Mouse (Mus musculus) stomach, embryonic 15.5 days (tissue): ENCODE results near the gene Hspa1b. TPM values are rescaled to one million over a fixed set of nuclear protein-coding genes. Genes with fewer than 3 reads are reported as not detected.

Experiments
- ATAC-seq: fragments of 200-750 bp; cut with Nextera tagmentation; 2 replicates; pipeline ENCODE4 v1.8.0; 2017; ENCODE audit warnings: low read depth, moderate number of reproducible peaks, moderate TSS enrichment; ENCODE audit not compliant: insufficient read depth, low FRiP score
- H3K27ac ChIP-seq: fragments of 300-500 bp; sonication (generic); 2 replicates; pipeline ENCODE4 v1.5.1; 2015; ENCODE audit warnings: mild to moderate bottlenecking, inconsistent platforms
- H3K27me3 ChIP-seq: fragments of 300-500 bp; sonication (generic); replicated peaks from 2 replicates; pipeline ENCODE4 v1.6.1; 2015; ENCODE audit warnings: inconsistent platforms
- H3K36me3 ChIP-seq: fragments of 300-500 bp; sonication (generic); 2 replicates; pipeline ENCODE4 v1.6.1; 2015; ENCODE audit warnings: inconsistent platforms
- H3K4me1 ChIP-seq: fragments of 300-500 bp; sonication (generic); 2 replicates; pipeline ENCODE4 v1.6.1; 2015; ENCODE audit warnings: inconsistent platforms
- H3K4me2 ChIP-seq: fragments of 300-500 bp; sonication (generic); 2 replicates; pipeline ENCODE4 v1.6.1; 2015; ENCODE audit warnings: mild to moderate bottlenecking, inconsistent platforms
- H3K4me3 ChIP-seq: fragments of 300-500 bp; sonication (generic); replicated peaks from 2 replicates; pipeline ENCODE4 v1.5.1; 2015; ENCODE audit warnings: inconsistent platforms
- H3K9ac ChIP-seq: fragments of 300-500 bp; sonication (generic); 2 replicates; pipeline ENCODE4 v1.6.1; 2015; ENCODE audit warnings: inconsistent platforms
- H3K9me3 ChIP-seq: fragments of 300-500 bp; sonication (generic); 2 replicates; pipeline ENCODE4 v1.6.1; 2016; ENCODE audit warnings: inconsistent platforms
- WGBS: fragments of 180-500 bp; shearing (Covaris S2); methylation state at CpG from one replicate; pipeline ENCODE4 v1.1.7; 2015; 5-methylcytosine and 5-hydroxymethylcytosine counted together
- polyA plus RNA-seq: library from polyadenylated mRNA; unstranded; fragments of >200 nt; fragmentation: Nextera tagmentation; extraction: Ambion mirVana; gene quantifications from 2 replicates; pipeline ENCODE4 v1.2.1, GENCODE M21; 2015

The Hspa1b gene
- polyA plus RNA-seq, 1 experiment from 2014 or later, result 0.90 TPM

DNA sequence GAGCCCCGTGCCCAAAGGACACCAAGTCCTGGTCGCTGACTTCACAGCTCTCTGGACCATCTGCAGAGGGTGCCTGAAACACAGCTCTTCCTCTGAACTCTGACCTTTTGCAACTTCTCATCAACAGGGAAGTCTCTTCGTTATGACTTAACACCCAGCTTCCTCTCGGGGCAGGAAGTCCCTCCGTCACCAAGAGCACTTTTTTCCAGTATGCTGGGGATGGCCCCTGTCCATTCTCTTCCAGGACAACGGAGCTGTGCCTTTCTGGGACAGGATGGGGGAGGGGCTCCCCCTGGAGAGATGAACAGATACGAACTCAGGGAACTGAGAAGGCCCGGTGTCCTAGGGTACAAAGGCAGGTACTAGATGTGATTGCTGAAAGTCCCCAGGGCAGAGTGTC, 24.2 kb downstream of the Hspa1b start:
- H3K27ac ChIP-seq, result no peak overlapping the region
- H3K4me2 ChIP-seq, result no peak overlapping the region
- 46% methylated on average over 8 of the region's 8 CpGs for WGBS
- H3K36me3 ChIP-seq, result no peaks in the 10 kb centered on the region
- no peak for ATAC-seq
- H3K4me1 ChIP-seq, result peaks cover 10% of the 10 kb centered on the region
- H3K4me3 ChIP-seq, result no peak overlapping the region
- H3K9me3 ChIP-seq, result no peaks in the 10 kb centered on the region
- H3K9ac ChIP-seq, result no peak overlapping the region; the same call in 1 of the 2 replicates
- no peaks in the 10 kb centered on the region for H3K27me3 ChIP-seq

- Histone ChIP-seq H3K4me2 (no peak overlapping the region), H3K9me3 (no peaks in the 10 kb centered on the region), H3K4me1 (peaks cover 10% of the 10 kb centered on the region), H3K36me3 (no peaks in the 10 kb centered on the region), H3K9ac (no peak overlapping the region), H3K4me3 (no peak overlapping the region), H3K27me3 (no peaks in the 10 kb centered on the region), H3K27ac (no peak overlapping the region)
- WGBS, result 71% methylated on average over 24 of the region's 24 CpGs
- ATAC-seq, result no peak
Observed at GRCm38 (mm10) chr17:34934031-34934430, 25.0 kb downstream of the Hspa1b start.

GRCm38 (mm10) chr17:34932287-34932686, 26.8 kb downstream of the Hspa1b start:
- Histone ChIP-seq H3K4me3 (peak overlapping the region; percentile 82), H3K27ac (no peak overlapping the region), H3K27me3 (no peaks in the 10 kb centered on the region), H3K4me2 (peak overlapping the region; percentile 94), H3K4me1 (peaks cover 10% of the 10 kb centered on the region), H3K36me3 (no peaks in the 10 kb centered on the region), H3K9me3 (no peaks in the 10 kb centered on the region), H3K9ac (peak overlapping the region; percentile 58; the same call in 1 of the 2 replicates)
- ATAC-seq, result no peak
- WGBS, result 74% methylated on average over 8 of the region's 8 CpGs

DNA sequence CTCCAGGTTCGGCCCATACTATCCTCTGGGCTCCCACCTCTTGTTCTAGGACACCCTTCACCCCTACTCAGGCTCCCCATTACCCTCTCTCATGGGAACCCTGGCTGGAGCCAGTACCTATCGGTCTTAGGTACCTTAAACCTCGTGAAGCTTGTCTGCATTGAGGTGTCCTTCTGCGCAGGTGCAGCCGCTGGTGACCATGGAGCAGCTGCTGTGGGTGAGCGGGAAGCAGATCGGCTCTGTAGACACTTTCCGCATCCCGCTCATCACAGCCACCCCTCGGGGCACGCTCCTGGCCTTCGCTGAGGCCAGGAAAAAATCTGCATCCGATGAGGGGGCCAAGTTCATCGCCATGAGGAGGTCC, 27.3 kb downstream of the Hspa1b start:
- 15% methylated on average over 14 of the region's 14 CpGs for WGBS
- H3K9ac ChIP-seq, result peak overlapping the region; percentile 58
- H3K36me3 ChIP-seq, result no peaks in the 10 kb centered on the region
- peaks cover 10% of the 10 kb centered on the region for H3K4me1 ChIP-seq
- no peaks in the 10 kb centered on the region for H3K27me3 ChIP-seq
- ATAC-seq, result 0 out of 2 replicates have a peak, but pooled peaks have one; percentile 3
- no peaks in the 10 kb centered on the region for H3K9me3 ChIP-seq
- peak overlapping the region; percentile 82 for H3K4me3 ChIP-seq
- peak overlapping the region; percentile 94 for H3K4me2 ChIP-seq
- 0 out of 2 replicates have a peak overlapping the region, but pooled peaks have one; percentile 48 for H3K27ac ChIP-seq

GRCm38 (mm10) chr17:34931061-34931734, 27.8 kb downstream of the Hspa1b start, which contains the start of gene Neu1:
TSS of gene Neu1 (plus strand) at chr17:34931253.
- Histone ChIP-seq H3K27me3 (no peaks in the 10 kb centered on the region), H3K36me3 (no peaks in the 10 kb centered on the region), H3K9ac (peak within 1 kb of the TSS; percentile 58), H3K27ac (0 out of 2 replicates have a peak within 1 kb of the TSS, but pooled peaks have one; percentile 48), H3K4me1 (peaks cover 10% of the 10 kb centered on the region), H3K9me3 (no peaks in the 10 kb centered on the region), H3K4me2 (peak within 1 kb of the TSS; percentile 94), H3K4me3 (peak within 1 kb of the TSS; percentile 82)
- 0% methylated on average over 38 of the region's 38 CpGs for WGBS
- peak; percentile 96 for ATAC-seq

DNA sequence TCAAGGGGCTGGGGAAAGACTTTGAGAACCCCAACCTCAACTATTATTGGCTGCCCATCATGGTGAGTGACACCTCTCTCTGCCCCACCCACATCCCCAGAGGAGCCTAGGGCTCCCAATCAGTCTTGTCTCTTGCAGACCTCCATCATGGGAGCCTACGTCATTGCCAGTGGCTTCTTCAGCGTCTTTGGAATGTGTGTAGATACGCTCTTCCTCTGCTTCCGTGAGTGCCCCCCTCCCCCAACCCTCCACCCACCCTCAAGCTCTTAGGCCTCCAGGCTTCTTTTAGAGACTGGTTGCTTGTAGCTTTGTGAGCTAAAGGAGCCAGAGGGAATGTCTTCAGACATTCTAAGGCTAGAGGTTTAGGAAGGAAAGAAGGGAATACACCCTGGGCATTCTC, 30.2 kb downstream of the Hspa1b start:
- Histone ChIP-seq H3K27me3 (no peaks in the 10 kb centered on the region), H3K4me1 (peaks cover 10% of the 10 kb centered on the region), H3K27ac (no peak overlapping the region), H3K9me3 (no peaks in the 10 kb centered on the region), H3K4me2 (no peak overlapping the region), H3K9ac (no peak overlapping the region), H3K36me3 (no peaks in the 10 kb centered on the region), H3K4me3 (no peak overlapping the region)
- 52% methylated on average over 4 of the region's 4 CpGs for WGBS
- ATAC-seq, result no peak

- no peaks in the 10 kb centered on the region for H3K9me3 ChIP-seq
- no peak for ATAC-seq
Observed at GRCm38 (mm10) chr17:34927306-34928019, 31.6 kb downstream of the Hspa1b start.

DNA sequence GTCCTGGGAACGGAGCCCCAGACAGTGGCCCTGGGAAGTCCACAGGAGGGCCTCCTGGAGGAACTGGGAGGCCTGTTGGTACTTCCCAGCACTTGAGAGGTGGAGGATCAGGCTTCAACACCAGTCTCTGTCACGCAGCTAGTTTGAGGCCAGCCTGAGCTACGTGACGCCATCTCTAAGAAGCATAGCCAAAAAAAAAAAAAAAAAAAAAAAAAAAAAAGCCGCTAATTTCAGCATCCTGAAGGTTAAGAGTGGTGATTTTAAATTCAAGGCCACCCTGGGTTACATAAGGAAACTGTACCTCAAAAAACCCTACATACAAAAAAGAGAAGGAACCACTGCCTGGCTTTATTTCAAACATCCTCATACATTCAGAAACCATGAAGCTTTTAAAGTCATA, 34.8 kb downstream of the Hspa1b start:
- WGBS, result 66% methylated on average over 5 of the region's 5 CpGs
- Histone ChIP-seq H3K9me3 (no peaks in the 10 kb centered on the region), H3K27ac (no peak overlapping the region), H3K4me2 (no peak overlapping the region), H3K27me3 (no peaks in the 10 kb centered on the region), H3K4me3 (no peak overlapping the region), H3K9ac (no peak overlapping the region), H3K36me3 (no peaks in the 10 kb centered on the region), H3K4me1 (no peaks in the 10 kb centered on the region)
- no peak for ATAC-seq

More at GRCm38 (mm10) chr17:34927306-34928019, 31.6 kb downstream of the Hspa1b start:
- Histone ChIP-seq H3K36me3 (no peaks in the 10 kb centered on the region), H3K9ac (no peak overlapping the region), H3K27me3 (no peaks in the 10 kb centered on the region), H3K4me1 (peaks cover 10% of the 10 kb centered on the region), H3K27ac (no peak overlapping the region), H3K4me3 (no peak overlapping the region), H3K4me2 (no peak overlapping the region)
- WGBS, result 83% methylated on average over 18 of the region's 18 CpGs

GRCm38 (mm10) chr17:34922939-34923338, 36.1 kb downstream of the Hspa1b start:
- no peaks in the 10 kb centered on the region for H3K9me3 ChIP-seq
- H3K4me3 ChIP-seq, result no peak overlapping the region
- H3K9ac ChIP-seq, result no peak overlapping the region
- no peaks in the 10 kb centered on the region for H3K27me3 ChIP-seq
- 48% methylated on average over 6 of the region's 6 CpGs for WGBS
- no peaks in the 10 kb centered on the region for H3K4me1 ChIP-seq
- no peak overlapping the region for H3K27ac ChIP-seq
- ATAC-seq, result no peak
- no peaks in the 10 kb centered on the region for H3K36me3 ChIP-seq
- H3K4me2 ChIP-seq, result no peak overlapping the region

- Histone ChIP-seq H3K4me1 (no peaks in the 10 kb centered on the region; the same call in 1 of the 2 replicates), H3K36me3 (peaks cover 15% of the 10 kb centered on the region), H3K4me3 (no peak overlapping the region), H3K27ac (no peak overlapping the region), H3K9ac (no peak overlapping the region), H3K27me3 (no peaks in the 10 kb centered on the region), H3K4me2 (no peak overlapping the region), H3K9me3 (no peaks in the 10 kb centered on the region)
- WGBS, result 74% methylated on average over 9 of the region's 9 CpGs
- no peak for ATAC-seq
Observed at GRCm38 (mm10) chr17:34917188-34917587, 41.9 kb downstream of the Hspa1b start.

- no peak overlapping the region for H3K9ac ChIP-seq
- H3K27me3 ChIP-seq, result no peaks in the 10 kb centered on the region
- ATAC-seq, result no peak
- 83% methylated on average over 5 of the region's 5 CpGs for WGBS
- no peak overlapping the region for H3K27ac ChIP-seq
- H3K9me3 ChIP-seq, result no peaks in the 10 kb centered on the region
- no peaks in the 10 kb centered on the region; the same call in 1 of the 2 replicates for H3K4me1 ChIP-seq
- no peak overlapping the region for H3K4me2 ChIP-seq
- no peak overlapping the region for H3K4me3 ChIP-seq
- peaks cover 23% of the 10 kb centered on the region for H3K36me3 ChIP-seq
Observed at GRCm38 (mm10) chr17:34916316-34916715, 42.7 kb downstream of the Hspa1b start.

DNA sequence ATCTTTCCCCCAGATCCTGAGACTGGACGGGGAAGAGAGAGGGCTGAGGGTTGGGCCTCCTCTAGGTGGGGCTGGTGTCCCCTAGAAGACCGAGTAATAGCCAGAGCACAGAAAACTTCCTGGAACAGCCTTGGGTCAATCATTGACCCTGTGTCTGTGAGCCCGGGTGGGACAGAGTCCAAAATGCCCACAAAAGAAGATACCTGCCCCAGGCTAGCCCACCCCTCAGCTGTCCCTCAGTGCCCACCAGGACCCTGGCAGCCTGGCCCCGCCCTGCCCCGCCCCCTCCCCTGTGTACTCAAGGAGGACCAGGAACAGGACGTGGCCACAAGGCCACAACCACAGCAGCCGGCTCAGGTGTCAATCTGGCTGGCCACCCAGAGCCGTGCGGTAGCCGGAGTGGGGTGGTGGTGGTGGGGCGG, 43.6 kb downstream of the Hspa1b start:
- Histone ChIP-seq H3K4me1 (no peaks in the 10 kb centered on the region; the same call in 1 of the 2 replicates), H3K27me3 (no peaks in the 10 kb centered on the region), H3K4me3 (no peak overlapping the region), H3K9me3 (no peaks in the 10 kb centered on the region), H3K27ac (peak overlapping the region; percentile 54; the same call in 1 of the 2 replicates), H3K36me3 (peaks cover 32% of the 10 kb centered on the region), H3K9ac (no peak overlapping the region), H3K4me2 (peak overlapping the region; percentile 38)
- WGBS, result 17% methylated on average over 11 of the region's 11 CpGs
- ATAC-seq, result peak; percentile 44; the same call in 1 of the 2 replicates
